Mouse (Mus musculus): ENCODE measurements around the gene Wnt10a. TPM values are rescaled to one million over a fixed set of nuclear protein-coding genes. Genes with fewer than 3 reads are reported as not detected.
A peak's percentile ranks its signal among the peaks of the same experiment; 100 is the strongest.

Wnt10a gene
- not detected for total RNA-seq (2021)

DNA sequence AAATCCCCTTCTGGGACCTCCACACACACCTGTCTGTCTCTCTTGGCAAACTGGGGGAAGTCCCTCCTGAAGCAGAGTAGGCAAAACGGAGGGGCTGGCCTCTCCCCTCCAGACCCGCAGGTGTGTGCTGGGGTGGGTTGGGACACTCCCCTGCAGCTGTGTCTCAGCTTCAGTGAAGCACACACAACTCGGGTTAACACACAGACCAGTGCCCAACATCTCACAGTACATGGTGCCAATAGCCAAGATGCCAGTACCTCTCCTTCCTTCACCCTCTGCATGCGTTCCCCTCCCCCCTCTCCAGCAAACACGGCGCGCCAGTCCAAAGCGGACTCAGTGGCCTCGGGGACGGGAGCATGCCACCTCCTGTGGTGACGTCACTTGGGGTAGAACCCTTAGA, at the start of gene Wnt10a:
TSS of gene Wnt10a (plus strand) at position 268 of the 400 bp plus-strand sequence.
- intact Hi-C loops (cut with DNase I), result no loop called here
- DNase-seq, result no peak

- no peak for DNase-seq
- intact Hi-C loops (cut with DNase I), result no loop called here
These were observed 44.0 kb upstream of the Wnt10a start for GRCm38 (mm10) chr1:74747335-74747734.

- intact Hi-C loops (cut with DNase I), result loop anchor here (2.0 kb wide), 1 partner anchor 34 kb away; no protein-coding TSS in a partner anchor
- DNase-seq, result peak; percentile 65 to 69
These were observed 42.6 kb upstream of the Wnt10a start, which contains the start of gene Prkag3 for GRCm38 (mm10) chr1:74748643-74749271. Gene Prkag3, minus strand, starts transcription at chr1:74749221.

DNA sequence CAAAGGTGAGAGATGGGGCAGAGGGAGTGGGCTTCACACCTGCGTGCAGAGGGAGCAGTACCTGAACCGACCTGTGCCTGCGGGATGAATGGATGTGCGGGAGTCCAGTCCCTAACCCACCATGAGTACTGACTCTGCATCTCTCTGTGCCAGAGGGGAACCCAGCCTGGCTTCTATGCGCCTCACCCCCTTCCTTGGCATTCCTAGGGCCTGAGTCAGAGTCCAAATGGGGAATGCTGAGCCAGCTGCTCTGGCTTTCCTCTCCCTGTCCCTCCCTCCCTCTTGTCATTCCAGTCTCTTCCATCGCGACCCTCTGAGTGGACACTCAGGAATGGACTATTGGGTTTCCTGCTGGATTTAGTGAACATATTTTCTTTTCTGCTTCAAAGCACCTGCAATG, 42.0 kb upstream of the Wnt10a start:
- intact Hi-C loops (cut with DNase I), result loop anchor here (2.0 kb wide), 1 partner anchor 34 kb away; no protein-coding TSS in a partner anchor
- peak; percentile 49 to 50 for DNase-seq

DNA sequence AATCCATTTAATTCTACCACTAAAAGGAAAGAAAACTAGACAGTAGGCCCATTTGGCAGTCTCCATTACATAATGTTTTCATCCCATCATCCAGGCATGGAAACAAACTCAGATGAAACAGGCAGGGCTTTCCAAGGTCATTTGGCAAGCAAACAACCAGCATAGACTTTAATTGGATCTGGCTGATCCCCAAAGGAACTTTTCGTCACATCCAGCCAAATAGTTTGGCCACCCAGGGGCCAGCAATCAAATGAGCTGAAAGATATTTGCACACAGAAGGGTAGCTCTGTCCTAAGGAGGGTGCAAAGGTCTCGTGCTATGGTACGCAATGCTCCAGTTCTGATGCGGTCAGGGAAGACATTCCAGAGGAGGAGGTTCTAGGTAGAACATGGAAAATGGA, 40.6 kb upstream of the Wnt10a start:
- no peak for DNase-seq
- intact Hi-C loops (cut with DNase I), result no loop called here

GRCm38 (mm10) chr1:74752150-74752549, 39.2 kb upstream of the Wnt10a start:
- DNase-seq, result no peak
- intact Hi-C loops (cut with DNase I), result no loop called here

DNA sequence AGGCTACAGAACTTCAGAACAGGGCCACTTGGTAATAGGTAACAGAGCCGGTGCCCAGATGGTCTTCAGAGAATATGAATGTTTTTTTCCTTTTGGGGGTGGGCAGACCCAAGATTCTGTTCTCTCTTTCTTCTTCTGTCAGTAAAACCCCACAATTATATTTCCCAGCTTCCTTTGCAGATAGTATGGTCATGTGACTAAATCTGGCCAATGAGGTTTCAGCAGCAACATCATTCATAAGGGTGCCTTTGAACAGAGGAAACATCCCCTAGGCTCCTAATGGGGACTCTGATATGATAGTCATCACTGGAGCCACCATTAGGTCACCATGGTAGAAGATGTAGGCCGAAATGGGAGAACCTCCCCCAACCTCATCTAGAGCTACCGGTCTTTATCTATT, 38.5 kb upstream of the Wnt10a start:
- no peak for DNase-seq
- intact Hi-C loops (cut with DNase I), result no loop called here

- DNase-seq, result no peak
- intact Hi-C loops (cut with DNase I), result no loop called here
These were observed 37.9 kb upstream of the Wnt10a start for GRCm38 (mm10) chr1:74753266-74753974.

GRCm38 (mm10) chr1:74754175-74754785, 37.0 kb upstream of the Wnt10a start:
- DNase-seq, result no peak
- intact Hi-C loops (cut with DNase I), result no loop called here

DNA sequence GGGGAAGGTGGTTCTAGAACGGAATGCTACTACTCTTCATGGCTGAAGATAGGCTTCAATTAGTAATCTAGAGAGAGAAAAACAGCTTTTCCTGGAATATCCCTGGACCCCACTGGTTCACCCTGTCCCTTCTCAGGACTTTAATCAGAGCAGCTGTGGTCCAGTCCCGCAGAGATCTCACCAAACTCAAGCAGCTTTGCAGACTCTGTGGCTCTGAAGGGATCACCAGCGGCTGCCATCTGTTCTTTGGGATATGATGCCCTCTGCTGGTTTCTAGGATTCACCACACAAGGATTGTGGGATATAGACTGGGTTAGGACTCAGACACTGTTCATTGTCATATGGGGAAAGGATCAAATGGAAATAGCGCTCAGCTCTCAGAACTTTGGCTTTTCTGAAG, 31.5 kb upstream of the Wnt10a start:
- peak; percentile 46 to 49 for DNase-seq
- intact Hi-C loops (cut with DNase I), result loop anchor here (1.0 kb wide), 2 partner anchors 115 to 299 kb away; no protein-coding TSS in a partner anchor

GRCm38 (mm10) chr1:74763081-74763480, 28.2 kb upstream of the Wnt10a start:
- intact Hi-C loops (cut with DNase I), result loop anchor here (2.0 kb wide), 1 partner anchor 40 kb away; no protein-coding TSS in a partner anchor
- DNase-seq, result peak; percentile 63 to 67

GRCm38 (mm10) chr1:74770727-74771466, 20.4 kb upstream of the Wnt10a start:
- no peak for DNase-seq
- intact Hi-C loops (cut with DNase I), result no loop called here

GRCm38 (mm10) chr1:74771467-74771844, 19.9 kb upstream of the Wnt10a start:
- DNase-seq, result no peak
- intact Hi-C loops (cut with DNase I), result no loop called here

- no peak for DNase-seq
- intact Hi-C loops (cut with DNase I), result no loop called here
These were observed 19.6 kb upstream of the Wnt10a start, which contains the start of gene Wnt6 for GRCm38 (mm10) chr1:74771845-74771930. Gene Wnt6, plus strand, starts transcription at chr1:74771892.

GRCm38 (mm10) chr1:74771931-74772620, 19.2 kb upstream of the Wnt10a start:
- intact Hi-C loops (cut with DNase I), result no loop called here
- DNase-seq, result peak; percentile 20 to 40

DNA sequence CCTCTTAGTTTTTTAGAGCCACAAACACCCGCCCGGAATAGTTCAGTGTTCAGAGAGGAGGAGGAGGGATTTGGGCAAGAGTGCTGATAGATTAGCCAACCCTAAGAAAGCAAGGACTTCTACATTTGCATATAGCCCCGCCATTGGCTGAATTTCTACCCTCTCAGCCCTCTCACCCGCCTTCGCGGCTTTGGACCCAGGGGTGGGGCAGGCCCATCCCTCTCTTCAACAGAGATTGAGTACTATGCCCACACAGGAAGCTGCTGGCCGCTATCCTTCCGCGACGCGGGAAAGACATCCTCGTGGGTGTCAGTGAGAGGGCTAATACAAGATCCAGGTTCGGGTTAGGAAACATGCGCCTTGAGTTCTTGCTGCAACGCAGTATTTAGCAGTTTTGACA, 18.2 kb upstream of the Wnt10a start:
- intact Hi-C loops (cut with DNase I), result no loop called here
- peak; percentile 73 to 76 for DNase-seq

DNA sequence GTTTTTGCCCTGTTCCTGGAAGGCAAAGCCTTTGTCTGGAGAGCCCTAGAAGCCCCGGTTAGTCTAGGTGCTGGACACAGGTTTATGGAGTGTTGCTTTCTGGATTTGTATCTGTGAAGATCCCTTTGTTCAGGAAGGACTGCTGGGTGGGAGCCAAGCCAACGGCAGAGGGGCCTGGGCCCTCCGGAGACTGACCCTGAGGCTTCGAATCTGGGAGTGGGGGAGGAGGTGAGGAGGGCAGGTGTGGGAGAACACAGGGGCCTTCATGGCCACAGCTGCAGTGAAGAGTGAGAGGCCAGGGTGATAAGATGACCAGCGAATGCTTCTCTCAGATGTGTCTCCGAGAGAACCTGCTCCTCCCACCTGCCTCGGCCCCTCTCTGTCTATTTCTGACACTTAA, 17.3 kb upstream of the Wnt10a start:
- no peak for DNase-seq
- intact Hi-C loops (cut with DNase I), result no loop called here

GRCm38 (mm10) chr1:74775816-74776215, 15.5 kb upstream of the Wnt10a start:
- DNase-seq, result no peak
- intact Hi-C loops (cut with DNase I), result no loop called here

DNA sequence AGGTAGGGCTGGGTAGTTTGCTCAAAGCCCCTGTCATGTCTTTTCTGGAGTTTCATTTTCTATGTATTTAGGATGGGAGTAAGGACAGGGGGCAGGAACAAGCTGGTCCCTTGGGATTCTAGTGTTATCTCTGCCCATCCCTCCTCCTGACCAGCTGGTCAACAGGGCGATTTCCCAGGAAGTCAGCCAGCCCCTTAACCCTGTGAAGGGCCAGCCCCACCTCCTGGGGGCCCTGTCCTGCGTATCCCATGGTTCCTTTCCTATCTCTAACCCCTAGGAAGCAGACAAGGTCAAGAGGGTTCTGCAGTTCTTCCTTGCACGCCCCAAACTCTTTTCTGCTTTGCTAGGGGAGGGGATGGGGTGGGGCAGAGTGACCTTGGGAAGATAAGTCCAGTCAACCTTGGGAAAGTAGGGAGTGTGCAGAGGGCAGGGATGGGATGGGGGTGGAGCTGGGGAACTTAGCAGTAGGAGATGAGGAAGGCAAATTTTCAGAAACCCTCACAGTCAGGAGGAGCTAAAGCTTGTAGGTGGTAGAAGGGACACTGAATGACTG, 12.3 kb upstream of the Wnt10a start:
- DNase-seq, result no peak
- intact Hi-C loops (cut with DNase I), result no loop called here

- DNase-seq, result no peak
These were observed 9.3 kb upstream of the Wnt10a start for GRCm38 (mm10) chr1:74782045-74782444.

GRCm38 (mm10) chr1:74783554-74783953, 7.8 kb upstream of the Wnt10a start:
- intact Hi-C loops (cut with DNase I), result no loop called here

More at GRCm38 (mm10) chr1:74782045-74782444, 9.3 kb upstream of the Wnt10a start:
- intact Hi-C loops (cut with DNase I), result no loop called here

More at GRCm38 (mm10) chr1:74783554-74783953, 7.8 kb upstream of the Wnt10a start:
- no peak for DNase-seq

Measured in heart, postnatal 36 days (tissue).